Mouse (Mus musculus): ENCODE results near the gene Klhl26. TPM values are rescaled to one million over a fixed set of nuclear protein-coding genes. Genes with fewer than 3 reads are reported as not detected.

Klhl26 gene
- polyA plus RNA-seq, 1 experiment = not detected

- TF ChIP-seq POLR2A (IDR thresholded peaks at IDR 0.05; ENCODE audit: insufficient read depth, low read depth, low read length) (no peak), CTCF (IDR thresholded peaks at IDR 0.05; ENCODE audit: insufficient read depth, low read depth, low read length) (no peak)
- Histone ChIP-seq H3K4me1 (ENCODE audit: control insufficient read depth, insufficient read depth, low read length) (peaks cover 47% of the 10 kb centered on the region), H3K4me3 (ENCODE audit: insufficient read depth, low read depth, low read length) (no peak overlapping the region), H3K27ac (ENCODE audit: insufficient read depth, low read depth, low read length) (no peak overlapping the region)
- WGBS = 79% methylated on average over 5 of the region's 5 CpGs
These were observed 9.5 kb downstream of the Klhl26 start for GRCm38 (mm10) chr8:70467229-70467725.

- WGBS = 82% methylated on average over 11 of the region's 11 CpGs
- no peak overlapping the region for H3K4me3 ChIP-seq (ENCODE audit: insufficient read depth, low read depth, low read length)
- TF ChIP-seq CTCF (IDR thresholded peaks at IDR 0.05; ENCODE audit: insufficient read depth, low read depth, low read length) = no peak
- no peak for TF ChIP-seq POLR2A (IDR thresholded peaks at IDR 0.05; ENCODE audit: insufficient read depth, low read depth, low read length)
- H3K4me1 ChIP-seq (ENCODE audit: control insufficient read depth, insufficient read depth, low read length) = peaks cover 52% of the 10 kb centered on the region
- H3K27ac ChIP-seq (ENCODE audit: insufficient read depth, low read depth, low read length) = no peak overlapping the region
These were observed 10.0 kb downstream of the Klhl26 start for GRCm38 (mm10) chr8:70466771-70467170.

- no peak overlapping the region for H3K4me3 ChIP-seq (ENCODE audit: insufficient read depth, low read depth, low read length)
- no peak for TF ChIP-seq CTCF (IDR thresholded peaks at IDR 0.05; ENCODE audit: insufficient read depth, low read depth, low read length)
- no peak for TF ChIP-seq POLR2A (IDR thresholded peaks at IDR 0.05; ENCODE audit: insufficient read depth, low read depth, low read length)
- peaks cover 56% of the 10 kb centered on the region for H3K4me1 ChIP-seq (ENCODE audit: control insufficient read depth, insufficient read depth, low read length)
- H3K27ac ChIP-seq (ENCODE audit: insufficient read depth, low read depth, low read length) = no peak overlapping the region
- WGBS = 76% methylated on average over 4 of the region's 4 CpGs
These were observed 10.5 kb downstream of the Klhl26 start for GRCm38 (mm10) chr8:70466305-70466704.

- TF ChIP-seq CTCF (IDR thresholded peaks at IDR 0.05; ENCODE audit: insufficient read depth, low read depth, low read length) (no peak), POLR2A (IDR thresholded peaks at IDR 0.05; ENCODE audit: insufficient read depth, low read depth, low read length) (no peak)
- WGBS = over 99% methylated on average over 4 of the region's 4 CpGs
- H3K4me1 ChIP-seq (ENCODE audit: control insufficient read depth, insufficient read depth, low read length) = peaks cover 61% of the 10 kb centered on the region
- H3K4me3 ChIP-seq (ENCODE audit: insufficient read depth, low read depth, low read length) = no peak overlapping the region
- H3K27ac ChIP-seq (ENCODE audit: insufficient read depth, low read depth, low read length) = no peak overlapping the region
These were observed 11.1 kb downstream of the Klhl26 start for GRCm38 (mm10) chr8:70465701-70466100.

- TF ChIP-seq POLR2A (IDR thresholded peaks at IDR 0.05; ENCODE audit: insufficient read depth, low read depth, low read length) (no peak), CTCF (IDR thresholded peaks at IDR 0.05; ENCODE audit: insufficient read depth, low read depth, low read length) (no peak)
- Histone ChIP-seq H3K27ac (ENCODE audit: insufficient read depth, low read depth, low read length) (no peak overlapping the region), H3K4me3 (ENCODE audit: insufficient read depth, low read depth, low read length) (no peak overlapping the region), H3K4me1 (ENCODE audit: control insufficient read depth, insufficient read depth, low read length) (peaks cover 50% of the 10 kb centered on the region)
- WGBS = 93% methylated on average over 6 of the region's 6 CpGs
These were observed 12.6 kb downstream of the Klhl26 start for GRCm38 (mm10) chr8:70464162-70464561.

- 44% methylated on average over 4 of the region's 4 CpGs for WGBS
- H3K4me1 ChIP-seq (ENCODE audit: control insufficient read depth, insufficient read depth, low read length) = peaks cover 43% of the 10 kb centered on the region
- H3K4me3 ChIP-seq (ENCODE audit: insufficient read depth, low read depth, low read length) = no peak overlapping the region
- no peak overlapping the region for H3K27ac ChIP-seq (ENCODE audit: insufficient read depth, low read depth, low read length)
- TF ChIP-seq POLR2A (IDR thresholded peaks at IDR 0.05; ENCODE audit: insufficient read depth, low read depth, low read length) = no peak
- no peak for TF ChIP-seq CTCF (IDR thresholded peaks at IDR 0.05; ENCODE audit: insufficient read depth, low read depth, low read length)
These were observed 13.5 kb downstream of the Klhl26 start for GRCm38 (mm10) chr8:70463306-70463705.

GRCm38 (mm10) chr8:70462516-70462813 lies 14.3 kb downstream of the Klhl26 start:
- peaks cover 38% of the 10 kb centered on the region for H3K4me1 ChIP-seq (ENCODE audit: control insufficient read depth, insufficient read depth, low read length)
- 74% methylated on average over 8 of the region's 8 CpGs for WGBS
- H3K27ac ChIP-seq (ENCODE audit: insufficient read depth, low read depth, low read length) = no peak overlapping the region
- TF ChIP-seq POLR2A (IDR thresholded peaks at IDR 0.05; ENCODE audit: insufficient read depth, low read depth, low read length) = no peak
- no peak for TF ChIP-seq CTCF (IDR thresholded peaks at IDR 0.05; ENCODE audit: insufficient read depth, low read depth, low read length)
- no peak overlapping the region for H3K4me3 ChIP-seq (ENCODE audit: insufficient read depth, low read depth, low read length)

GRCm38 (mm10) chr8:70461765-70462515 lies 14.8 kb downstream of the Klhl26 start:
- WGBS = 81% methylated on average over 16 of the region's 16 CpGs
- H3K27ac ChIP-seq (ENCODE audit: insufficient read depth, low read depth, low read length) = no peak overlapping the region
- peaks cover 34% of the 10 kb centered on the region for H3K4me1 ChIP-seq (ENCODE audit: control insufficient read depth, insufficient read depth, low read length)
- H3K4me3 ChIP-seq (ENCODE audit: insufficient read depth, low read depth, low read length) = no peak overlapping the region
- TF ChIP-seq POLR2A (IDR thresholded peaks at IDR 0.05; ENCODE audit: insufficient read depth, low read depth, low read length) = no peak
- TF ChIP-seq CTCF (IDR thresholded peaks at IDR 0.05; ENCODE audit: insufficient read depth, low read depth, low read length) = no peak

GRCm38 (mm10) chr8:70460606-70461005 lies 16.2 kb downstream of the Klhl26 start:
- WGBS = 70% methylated on average over 9 of the region's 9 CpGs
- H3K4me3 ChIP-seq (ENCODE audit: insufficient read depth, low read depth, low read length) = no peak overlapping the region
- TF ChIP-seq CTCF (IDR thresholded peaks at IDR 0.05; ENCODE audit: insufficient read depth, low read depth, low read length) (no peak), POLR2A (IDR thresholded peaks at IDR 0.05; ENCODE audit: insufficient read depth, low read depth, low read length) (no peak)
- H3K27ac ChIP-seq (ENCODE audit: insufficient read depth, low read depth, low read length) = no peak overlapping the region
- H3K4me1 ChIP-seq (ENCODE audit: control insufficient read depth, insufficient read depth, low read length) = peaks cover 33% of the 10 kb centered on the region
